Mouse (Mus musculus) ES-CJ7 (cell line): ENCODE measurements at regions not wholly inside any gene's neighbourhood (a gene's known extent, or its start where the extent isn't known, plus 50 kb on each side); places are given as distances from the start of the nearest gene placed in this dataset.

Experiments used
- DNase-seq: peaks from one replicate; pipeline ENCODE4 v3.0.0; 2011; ENCODE audit warnings: low read depth, low spot score

DNA sequence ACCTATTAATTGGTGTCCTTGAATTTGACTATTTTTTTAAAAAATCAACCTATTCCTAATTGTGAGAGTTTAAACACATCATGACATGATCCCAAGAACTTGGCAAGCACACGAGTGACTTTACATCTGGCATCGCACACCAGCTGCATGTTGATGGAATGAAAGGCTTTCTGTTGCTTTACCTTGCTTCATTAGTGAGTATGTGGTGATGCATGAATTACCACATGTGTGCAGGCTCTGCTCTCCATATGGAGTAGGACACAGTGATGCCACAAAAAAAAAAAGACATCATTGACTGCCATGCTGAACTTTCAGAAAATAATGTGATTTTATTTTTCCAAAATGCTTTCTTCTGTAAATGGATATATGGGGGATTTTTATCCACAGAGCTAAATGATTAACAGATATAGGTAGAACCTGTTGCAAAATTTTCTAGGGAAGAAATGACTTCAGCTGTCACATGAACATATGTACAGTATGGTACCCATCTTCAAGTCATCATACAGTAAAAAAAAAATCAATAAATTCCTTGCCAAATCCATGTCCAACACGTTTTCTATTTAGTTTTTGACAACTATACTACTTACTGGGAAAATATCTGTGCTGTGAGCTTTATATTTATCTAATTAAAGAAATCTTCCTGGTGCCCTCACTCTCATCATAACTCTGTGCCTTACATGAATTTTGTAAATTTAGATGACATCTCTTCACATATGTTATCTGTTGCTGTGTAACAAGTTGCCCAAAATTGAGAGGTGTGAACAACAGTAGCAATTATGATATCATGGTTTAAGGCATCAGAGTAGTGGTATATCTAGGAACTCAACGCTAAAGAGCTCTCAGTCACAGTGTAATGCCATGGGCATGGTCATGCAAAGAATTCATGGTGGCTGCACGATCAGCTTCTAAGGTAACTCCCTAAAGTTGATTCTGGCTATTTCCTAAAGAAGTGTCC is 84.0 kb upstream of the Arrdc3 start:
- DNase-seq = no peak

DNA sequence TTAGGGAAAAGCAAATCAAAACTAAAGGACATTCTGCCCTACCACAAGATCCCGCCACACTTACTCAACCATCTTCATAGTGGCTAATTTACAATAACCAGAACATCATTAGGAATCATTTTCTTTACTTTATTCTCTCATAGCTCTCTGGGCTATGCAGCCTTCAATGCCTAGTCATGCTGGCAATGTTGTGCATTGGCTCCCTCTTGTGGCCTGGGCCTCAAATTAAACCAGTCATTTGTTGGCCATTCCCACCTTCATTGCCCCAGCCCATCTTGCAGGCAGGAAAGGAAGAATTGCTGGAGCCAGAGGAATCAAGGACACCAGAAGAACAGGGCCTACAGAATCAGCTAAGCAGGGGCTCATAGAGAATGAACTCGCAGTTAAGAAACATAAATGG is 77.0 kb upstream of the Arrdc3 start:
- peak; percentile 74 for DNase-seq

- no peak for DNase-seq
Measured at GRCm38 (mm10) chr13:80827037-80827471, 56.1 kb upstream of the Arrdc3 start.
